Mouse (Mus musculus): Measurements from ENCODE around the gene Ramp2. TPM values are rescaled to one million over a fixed set of nuclear protein-coding genes. Genes with fewer than 3 reads are reported as not detected.
A peak's percentile ranks its signal among the peaks of the same experiment; 100 is the strongest.

The Ramp2 gene
- total RNA-seq, 2 experiments from 2014 or later: 70.5 to 72.8 TPM

DNA sequence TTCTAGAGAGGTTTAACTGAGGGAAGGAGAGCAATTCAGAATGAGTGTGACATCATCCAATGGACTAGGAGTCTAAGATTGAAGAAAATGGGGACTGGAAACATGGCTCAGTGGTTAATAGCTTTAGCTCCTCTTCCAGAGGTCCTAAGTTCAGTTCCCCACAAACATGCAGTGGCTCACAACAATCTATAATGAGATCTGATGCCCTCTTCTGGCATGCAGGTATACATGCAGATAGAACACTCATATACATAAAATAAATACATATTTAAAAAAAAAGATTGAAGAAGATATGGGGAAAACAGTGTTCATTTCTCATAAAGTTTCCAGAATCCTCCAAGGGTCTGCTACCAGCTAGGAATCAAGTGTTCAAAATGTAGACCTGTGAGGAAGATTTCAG, 10.4 kb upstream of the Ramp2 start:
- DNase-seq: no peak

DNA sequence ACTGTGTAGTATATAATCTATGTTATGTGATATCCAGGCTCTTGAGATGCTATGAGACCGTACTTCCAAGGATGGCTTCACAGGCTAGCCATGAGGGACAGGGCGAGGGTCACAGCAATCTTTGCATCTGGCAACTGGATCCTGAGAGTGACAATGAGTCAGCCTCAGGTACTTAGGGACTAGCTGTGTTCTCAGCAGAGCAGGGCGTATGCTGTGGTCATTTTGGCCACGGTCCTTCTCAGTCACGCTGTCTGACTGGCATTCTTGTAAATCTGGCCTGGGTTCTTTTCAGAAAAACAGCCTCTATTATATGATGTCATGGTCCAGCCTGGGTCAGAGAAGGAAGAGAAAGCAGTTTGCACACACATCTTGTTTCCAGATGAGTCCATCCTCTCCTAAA, 9.0 kb upstream of the Ramp2 start:
- no peak for DNase-seq

DNA sequence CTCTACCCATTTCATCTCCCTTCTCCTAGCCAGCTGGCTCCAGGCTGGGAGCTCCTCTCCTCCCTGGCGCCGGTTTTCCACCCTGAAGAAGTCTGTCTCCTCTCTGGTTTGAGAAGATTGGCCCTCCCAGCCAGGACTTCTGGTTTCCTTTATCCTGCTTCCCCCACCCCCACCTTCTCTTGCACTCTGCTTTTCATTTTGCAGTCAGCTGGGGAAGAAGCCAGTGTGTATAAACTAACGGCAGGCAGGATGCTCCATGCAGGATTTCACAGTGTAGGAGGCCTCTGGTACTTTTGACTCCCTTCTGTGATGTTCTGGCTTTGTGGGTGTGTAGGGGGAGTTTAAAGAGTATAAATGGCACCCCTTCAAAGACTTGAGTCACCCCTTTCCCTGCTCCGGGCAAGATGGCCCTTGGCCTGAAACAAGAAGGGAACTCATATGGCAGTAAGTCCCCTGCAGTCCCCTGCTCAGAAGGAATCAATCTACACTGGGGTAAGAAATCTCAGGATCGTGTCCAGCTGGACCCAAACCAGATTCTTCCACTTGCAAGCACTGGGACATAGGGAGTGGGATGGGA, 7.7 kb upstream of the Ramp2 start:
- DNase-seq: no peak

DNA sequence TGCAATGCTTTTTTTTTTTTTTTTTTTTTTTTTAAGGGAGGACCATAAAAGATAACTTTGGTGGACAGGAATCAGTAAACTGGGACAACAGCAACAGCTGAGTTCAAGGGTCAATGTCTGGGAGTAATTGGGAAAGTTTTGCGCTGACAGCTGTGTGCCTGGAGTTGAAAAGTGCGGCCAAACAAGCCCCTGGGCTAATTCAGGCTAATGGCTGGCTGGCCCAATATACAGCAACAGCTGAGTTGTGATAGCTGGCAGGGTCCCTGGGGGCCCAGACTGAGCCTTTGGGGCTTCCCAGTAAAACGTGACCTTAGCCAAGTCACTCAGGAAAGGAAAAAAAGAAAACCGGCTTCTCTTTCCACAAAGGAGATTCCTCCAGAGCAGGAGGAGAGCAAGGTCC, 757 bp upstream of the Ramp2 start:
- DNase-seq: peak; percentile 55

DNA sequence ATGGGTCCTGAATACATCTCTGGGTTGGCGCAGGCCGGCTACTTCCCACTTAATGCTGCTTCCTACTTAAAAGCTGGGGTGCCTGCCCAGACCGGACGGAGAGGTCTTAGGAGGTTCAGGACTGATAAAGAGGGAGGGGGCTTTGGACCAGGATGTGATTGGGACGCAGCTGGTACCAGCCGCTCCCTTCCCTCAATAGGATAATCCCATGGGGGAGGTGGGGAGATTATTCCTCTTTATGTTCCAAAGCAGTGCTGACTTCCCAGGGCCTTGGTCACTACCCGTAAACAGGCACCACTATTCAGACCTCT, 829 bp downstream of the Ramp2 start:
- DNase-seq: no peak

DNA sequence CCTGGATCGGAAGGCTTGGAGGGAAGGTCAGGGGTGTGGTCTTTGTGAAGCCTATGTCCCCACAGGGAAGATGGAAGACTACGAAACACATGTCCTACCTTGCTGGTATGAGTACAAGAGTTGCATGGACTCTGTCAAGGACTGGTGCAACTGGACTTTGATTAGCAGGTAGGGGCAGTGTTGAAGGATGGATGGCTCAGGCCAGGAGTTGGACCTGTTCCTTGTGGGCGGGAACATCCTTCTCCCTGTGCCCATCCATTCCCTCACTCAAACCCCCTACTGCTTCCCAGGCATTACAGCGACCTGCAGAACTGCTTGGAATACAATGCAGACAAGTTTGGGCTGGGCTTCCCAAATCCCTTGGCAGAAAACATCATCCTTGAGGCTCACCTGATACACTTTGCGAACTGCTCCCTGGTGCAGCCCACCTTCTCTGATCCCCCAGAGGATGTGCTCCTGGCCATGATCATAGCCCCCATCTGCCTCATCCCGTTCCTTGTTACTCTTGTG, 1.7 kb downstream of the Ramp2 start:
- DNase-seq: no peak

DNA sequence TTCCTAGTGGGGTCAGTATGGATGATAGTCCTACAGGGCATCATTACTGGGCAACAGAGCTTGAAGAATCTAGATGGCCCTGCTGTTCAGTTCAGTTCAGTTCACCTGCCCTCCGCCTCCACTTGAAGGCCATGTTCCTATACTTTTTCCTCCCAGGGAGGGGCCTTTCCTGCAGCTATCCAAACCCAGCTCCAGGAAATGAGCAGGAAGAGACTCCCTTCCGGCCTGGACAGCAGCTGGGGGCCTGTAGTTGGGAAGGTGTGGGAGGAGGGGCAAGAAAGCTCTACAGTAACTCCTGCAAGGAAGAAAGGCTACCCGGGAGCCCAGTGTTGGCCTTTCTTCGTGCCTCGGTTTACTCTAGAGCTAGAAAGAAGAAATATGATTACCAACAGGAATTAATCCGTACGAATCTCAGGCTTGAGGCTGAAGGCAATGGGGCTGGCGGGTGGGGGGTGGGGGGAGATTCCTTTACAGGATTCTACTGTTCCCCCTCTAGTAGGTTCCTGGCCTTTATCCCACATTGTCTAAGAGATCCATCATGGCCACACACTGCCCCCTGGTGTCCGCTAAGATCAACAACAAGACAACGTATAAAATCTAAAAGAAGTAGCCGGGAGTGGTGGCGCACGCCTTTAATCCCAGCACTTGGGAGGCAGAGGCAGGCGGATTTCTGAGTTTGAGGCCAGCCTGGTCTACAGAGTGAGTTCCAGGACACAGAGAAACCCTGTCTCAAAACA, 2.6 kb downstream of the Ramp2 start:
- peak; percentile 66 for DNase-seq

DNA sequence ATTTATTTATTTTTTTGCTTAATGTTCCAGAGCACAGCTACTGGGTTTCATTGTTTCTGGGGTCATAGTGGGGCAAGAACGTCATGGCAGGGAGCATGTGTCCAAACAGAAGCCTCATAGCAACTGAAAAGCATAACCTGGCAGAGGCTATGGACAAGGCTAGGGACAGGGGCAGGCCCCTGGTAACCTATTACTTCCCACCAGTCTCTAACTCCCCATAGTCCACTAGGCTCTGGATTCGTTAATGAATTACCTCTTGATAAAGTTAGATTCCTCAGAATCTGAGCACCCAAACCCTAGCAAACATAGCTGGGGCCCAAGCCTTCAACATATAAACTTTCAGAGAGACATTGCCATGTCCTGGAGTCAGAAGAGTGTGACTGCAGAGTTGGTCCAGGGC, 5.2 kb downstream of the Ramp2 start:
- no peak for DNase-seq

DNA sequence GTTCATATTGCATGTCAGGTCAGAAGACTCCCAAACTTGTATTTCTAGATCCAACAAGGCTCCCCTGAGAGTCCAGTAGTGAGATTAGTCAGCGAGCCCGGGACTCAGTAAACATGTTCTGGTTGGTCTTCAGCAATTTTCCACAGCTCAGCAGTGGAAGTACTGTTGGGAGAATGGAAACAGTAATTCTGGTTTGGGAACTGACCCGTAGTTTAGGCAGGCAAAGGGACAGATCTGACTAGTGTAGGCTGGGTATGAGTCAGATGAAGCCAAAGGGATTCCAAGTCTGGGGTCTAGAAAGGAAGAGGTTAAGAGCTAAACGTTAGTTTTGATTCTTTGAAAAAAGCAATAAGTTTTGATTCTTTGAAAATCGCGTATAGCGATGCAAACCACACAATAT, 7.1 kb downstream of the Ramp2 start:
- no peak for DNase-seq

DNA sequence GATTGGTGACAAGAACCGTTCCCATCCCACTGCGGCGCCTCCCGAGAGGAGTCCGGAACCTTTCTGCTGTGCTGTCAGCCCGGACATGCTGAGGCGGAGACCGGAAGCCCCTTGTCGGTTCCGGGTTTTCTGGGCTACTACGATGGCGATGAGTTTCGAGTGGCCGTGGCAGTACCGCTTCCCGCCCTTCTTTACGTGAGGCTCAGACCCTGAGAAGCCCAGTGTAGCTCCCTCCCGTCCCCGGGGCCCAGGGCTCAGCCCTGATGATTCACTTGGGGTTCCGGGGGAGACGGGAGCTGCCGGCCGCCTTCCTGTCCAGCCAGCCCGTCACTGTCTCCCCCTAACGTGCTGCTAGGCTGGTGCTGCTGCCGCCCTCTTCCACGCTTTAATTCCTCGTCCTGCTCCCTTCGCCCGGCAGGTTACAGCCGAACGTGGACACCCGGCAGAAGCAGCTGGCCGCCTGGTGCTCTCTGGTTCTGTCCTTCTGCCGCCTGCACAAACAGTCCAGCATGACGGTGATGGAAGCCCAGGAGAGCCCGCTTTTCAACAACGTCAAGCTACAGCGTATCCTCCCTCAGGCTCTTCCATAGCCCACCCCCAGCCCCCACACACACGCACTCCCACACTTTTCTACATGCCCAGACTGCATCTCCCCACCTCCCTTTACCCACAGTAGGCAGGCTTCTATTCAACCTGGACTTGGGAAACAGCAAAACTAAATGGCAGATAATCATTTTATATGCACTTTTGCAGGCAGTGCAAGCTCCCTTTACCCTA, 8.0 kb downstream of the Ramp2 start, which contains the start of gene Vps25:
Gene Vps25, plus strand, starts transcription at position 95 of the 777 bp plus-strand sequence.
- peak; percentile 79 for DNase-seq

DNA sequence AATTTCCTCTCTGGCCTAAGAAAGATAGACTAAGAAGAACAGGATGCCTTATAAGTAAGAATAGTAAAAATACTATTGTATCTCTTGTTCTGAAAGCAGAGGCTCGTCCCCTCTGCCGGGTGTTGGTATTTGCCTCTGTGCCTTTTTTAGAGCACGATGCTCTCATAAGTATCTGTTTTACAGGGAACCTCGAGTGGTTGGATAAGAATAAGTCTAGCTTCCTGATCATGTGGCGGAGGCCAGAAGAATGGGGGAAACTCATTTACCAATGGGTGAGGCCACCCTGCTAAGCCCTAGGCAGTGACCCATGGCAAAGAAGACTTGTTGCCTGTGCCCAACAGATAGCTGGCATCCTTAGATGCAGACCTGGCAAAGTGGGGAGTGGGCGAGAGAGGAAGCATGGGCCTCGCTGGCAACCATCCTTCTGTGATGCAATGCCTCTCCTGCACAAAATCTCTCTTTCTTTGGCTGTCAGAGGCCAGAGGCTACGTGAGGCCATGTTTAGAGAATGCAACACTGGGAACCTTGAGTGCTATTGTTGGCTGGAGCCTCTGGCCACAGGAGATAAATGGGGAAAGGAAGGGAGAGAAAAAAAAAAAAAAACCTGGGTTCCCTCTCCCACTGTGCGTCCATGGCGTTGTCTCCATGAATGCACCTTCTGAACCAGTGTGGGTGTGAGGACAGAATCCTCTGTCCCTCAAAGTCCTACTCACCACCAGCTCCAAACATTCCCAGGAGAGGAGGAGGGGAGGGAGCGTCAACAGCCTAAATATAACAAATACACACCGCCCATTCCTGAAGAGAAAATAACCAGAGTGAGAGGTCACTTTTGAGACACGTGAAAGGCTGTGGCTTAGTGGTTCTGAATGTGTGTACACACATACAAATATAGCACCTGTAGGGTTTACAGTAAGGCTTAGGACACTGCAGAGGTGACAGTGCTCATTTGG, 10.3 kb downstream of the Ramp2 start:
- DNase-seq: no peak

DNA sequence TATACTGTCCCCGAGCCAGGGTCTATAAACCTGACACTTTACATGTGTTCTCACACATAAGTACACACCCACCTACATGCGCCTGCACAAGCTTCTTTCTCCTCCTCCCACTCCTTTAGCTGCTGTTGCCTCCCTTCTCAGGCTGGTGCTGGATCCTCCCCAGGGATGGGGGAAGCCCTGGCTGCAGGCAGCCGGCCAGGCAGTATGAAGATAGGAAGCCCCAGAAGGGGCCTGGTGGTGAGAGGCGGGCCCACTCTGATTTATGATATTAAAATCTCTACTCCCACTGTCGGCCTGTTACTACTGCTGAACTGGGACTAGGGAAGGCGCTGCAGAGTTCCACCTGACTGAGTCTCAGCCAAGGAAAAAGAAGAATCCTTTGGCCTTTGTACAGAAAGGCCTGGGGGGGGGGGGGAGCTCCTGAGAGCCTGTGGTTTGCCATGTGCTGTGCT, 13.5 kb downstream of the Ramp2 start:
- DNase-seq: no peak

DNA sequence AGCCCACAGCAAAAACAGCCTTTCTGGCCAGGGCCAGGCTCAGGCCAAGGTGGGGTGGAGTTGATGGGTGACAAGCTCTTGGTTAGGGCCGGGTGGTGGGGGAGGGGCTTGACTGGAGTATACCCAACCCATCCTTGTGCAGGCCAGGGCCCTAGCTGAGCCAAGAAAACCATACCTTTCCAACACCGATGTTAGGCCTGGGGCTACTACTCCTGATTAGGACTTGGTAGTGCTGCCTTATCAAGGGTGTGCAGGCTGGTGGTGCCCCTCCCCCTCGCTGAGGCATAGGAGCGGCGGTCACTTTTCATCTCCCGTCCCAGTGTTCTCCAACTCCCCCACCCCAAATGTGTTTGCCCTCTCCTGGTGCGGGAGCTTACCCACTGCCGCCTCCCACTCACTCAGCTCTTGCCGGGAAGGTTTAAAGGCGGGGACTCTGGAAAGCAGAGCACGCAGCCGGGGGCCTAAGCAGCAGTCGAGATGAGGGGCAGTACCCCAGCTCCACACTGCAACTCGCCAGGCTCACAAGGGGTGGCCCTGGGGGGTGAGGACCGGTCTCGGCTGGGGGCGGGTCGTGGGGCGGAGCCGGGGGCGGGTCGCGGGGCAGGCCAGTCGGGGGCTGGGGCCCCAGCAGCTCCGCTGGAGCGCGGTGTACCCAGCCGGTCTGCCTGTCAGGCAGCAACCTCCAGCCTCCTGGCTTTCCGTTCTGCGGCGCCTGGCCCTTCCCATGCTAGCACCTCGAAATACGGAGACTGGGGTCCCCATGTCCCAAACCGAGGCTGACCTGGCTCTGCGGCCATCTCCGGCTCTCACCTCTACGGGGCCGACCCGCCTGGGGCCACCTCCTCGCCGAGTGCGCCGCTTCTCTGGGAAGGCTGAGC, 14.4 kb downstream of the Ramp2 start, which contains the start of gene Wnk4:
Gene Wnk4, plus strand, starts transcription at position 620 of the 878 bp plus-strand sequence.
- DNase-seq: peak; percentile 53

DNA sequence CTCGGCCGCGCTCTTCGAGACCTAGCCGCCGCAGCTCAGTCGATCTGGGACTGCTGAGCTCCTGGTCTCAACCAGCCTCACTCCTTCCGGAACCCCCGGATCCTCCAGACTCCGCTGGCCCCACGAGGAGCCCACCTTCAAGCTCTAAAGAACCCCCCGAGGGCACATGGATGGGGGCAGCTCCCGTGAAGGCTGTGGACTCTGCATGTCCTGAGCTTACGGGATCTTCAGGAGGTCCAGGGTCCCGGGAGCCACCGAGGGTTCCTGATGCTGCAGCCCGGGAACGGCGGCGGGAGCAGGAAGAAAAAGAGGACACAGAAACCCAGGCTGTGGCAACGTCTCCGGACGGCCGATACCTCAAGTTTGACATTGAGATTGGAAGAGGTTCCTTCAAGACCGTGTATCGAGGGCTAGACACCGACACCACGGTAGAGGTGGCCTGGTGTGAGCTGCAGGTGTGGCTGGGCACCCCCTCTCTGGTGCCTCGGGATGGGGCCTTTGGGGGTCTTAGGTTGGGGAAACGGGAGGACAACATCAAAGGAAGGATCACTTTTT, 15.1 kb downstream of the Ramp2 start:
- no peak for DNase-seq

DNA sequence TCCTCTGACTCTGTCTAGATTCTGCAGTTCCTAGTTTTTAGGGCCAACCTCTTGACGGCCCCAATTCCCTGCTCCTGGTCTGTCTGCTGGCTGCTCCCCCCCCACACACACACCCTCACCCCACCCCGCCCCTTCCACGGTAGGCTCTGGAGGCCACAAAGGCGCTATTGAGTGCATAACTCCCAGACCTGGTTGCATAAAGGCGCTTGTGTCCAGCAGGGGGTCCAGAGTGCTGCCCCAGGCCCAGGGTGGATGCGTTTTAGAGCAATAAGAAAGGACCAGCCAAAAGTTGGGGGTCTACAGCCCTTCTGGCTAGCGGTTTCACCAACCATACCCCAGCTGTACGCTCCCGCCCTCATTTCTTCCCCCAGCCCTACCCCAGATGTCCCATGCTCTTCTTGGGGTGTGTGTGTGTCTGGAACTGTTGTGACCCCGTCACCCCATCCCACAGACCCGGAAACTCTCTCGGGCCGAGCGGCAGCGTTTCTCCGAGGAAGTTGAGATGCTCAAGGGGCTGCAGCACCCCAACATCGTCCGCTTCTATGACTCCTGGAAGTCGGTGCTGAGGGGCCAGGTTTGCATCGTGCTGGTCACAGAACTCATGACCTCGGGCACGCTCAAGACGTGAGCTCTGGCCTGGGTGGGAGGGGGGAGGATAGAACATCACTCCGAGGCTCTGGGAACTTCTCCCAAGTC, 16.6 kb downstream of the Ramp2 start:
- DNase-seq: no peak

DNA sequence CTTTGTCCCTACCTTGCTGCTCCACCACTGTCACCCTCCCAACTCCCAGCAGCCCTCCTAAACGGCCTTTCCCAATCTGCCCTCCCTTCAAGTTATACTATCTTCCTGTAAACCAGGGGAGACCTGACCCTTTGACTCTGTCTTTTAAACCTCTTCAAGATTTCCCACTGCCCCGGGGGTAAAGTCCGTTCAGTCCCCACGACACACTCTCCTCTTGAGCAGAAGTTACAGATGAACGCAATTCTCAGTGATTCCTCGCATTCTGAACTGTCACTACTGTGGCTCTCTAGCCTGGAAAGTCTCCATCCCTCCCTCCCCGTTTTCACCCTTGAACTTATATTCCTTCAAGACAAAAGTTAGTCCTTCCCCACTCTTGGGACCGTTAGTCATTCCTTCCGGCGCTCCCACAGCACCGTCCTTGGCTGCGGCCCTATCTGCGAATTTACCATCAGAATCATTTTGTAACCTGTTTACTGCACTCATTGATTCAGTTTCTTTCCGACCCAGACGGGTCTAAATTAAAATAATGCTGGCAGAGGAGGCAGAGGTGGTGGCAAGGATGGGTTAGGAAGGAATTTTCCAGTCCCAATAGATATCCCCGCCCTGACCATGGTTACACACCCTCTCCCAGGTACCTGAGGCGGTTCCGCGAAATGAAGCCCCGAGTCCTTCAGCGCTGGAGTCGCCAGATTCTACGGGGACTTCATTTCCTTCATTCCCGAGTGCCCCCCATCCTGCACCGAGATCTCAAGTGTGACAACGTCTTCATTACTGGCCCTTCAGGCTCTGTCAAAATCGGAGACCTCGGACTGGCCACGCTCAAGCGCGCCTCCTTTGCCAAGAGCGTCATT, 17.5 kb downstream of the Ramp2 start:
- no peak for DNase-seq

DNA sequence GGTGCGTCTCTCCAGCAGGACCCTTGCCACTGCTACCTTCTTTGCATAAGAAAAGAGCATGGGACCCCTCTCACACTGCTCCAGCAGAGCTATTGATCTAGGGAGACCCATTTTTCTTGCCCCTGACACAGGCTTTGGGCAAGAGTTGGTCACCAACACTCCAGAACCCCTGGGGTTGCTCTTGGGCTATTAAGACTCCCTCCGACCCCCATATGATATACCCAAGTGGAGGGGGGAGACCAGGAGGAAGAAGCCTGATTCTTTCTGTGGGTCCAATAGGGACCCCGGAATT, 18.1 kb downstream of the Ramp2 start:
- DNase-seq: no peak

DNA sequence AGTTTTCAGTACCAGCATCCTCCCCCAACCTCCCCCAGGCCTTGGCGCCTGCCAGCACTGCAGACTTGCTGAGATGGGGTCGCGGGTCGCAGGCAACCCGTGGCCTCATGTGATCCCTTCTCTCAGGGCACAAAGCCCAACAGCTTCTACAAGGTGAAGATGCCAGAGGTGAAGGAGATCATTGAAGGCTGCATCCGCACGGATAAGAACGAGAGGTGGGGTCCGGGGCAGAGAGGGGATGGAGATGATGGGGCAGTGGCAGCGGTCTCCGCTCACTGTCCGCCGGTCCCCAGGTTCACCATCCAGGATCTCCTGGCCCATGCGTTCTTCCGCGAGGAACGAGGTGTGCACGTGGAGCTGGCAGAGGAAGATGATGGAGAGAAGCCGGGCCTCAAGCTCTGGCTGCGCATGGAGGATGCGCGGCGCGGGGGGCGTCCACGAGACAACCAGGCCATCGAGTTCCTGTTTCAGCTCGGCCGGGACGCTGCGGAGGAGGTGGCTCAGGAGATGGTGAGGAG, 19.2 kb downstream of the Ramp2 start:
- DNase-seq: no peak

DNA sequence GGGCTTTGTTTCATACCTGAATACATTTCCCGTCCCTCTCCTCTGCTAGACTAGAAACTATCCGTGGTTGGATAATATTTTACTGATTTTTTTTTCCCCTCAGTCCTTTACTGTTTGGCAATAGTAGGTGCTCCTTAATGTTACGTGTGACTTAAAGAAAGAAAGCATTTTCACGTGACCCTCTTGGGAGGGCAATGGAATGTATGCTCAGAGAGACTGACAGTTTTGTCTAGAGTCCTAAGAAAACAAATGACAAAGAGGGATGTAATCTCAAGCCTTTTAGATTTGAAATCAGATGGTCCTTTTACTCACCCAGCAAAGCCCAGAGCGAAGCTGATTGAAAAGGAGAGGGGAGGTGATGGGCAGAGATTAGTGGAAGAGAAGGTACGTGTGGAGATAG, 20.1 kb downstream of the Ramp2 start:
- DNase-seq: no peak
